Mouse (Mus musculus): Measurements from ENCODE around the gene Cnot9. TPM values are rescaled to one million over a fixed set of nuclear protein-coding genes. Genes with fewer than 3 reads are reported as not detected.

The Cnot9 gene
- polyA plus RNA-seq, 1 experiment from 2014 or later = 90.5 TPM

DNA sequence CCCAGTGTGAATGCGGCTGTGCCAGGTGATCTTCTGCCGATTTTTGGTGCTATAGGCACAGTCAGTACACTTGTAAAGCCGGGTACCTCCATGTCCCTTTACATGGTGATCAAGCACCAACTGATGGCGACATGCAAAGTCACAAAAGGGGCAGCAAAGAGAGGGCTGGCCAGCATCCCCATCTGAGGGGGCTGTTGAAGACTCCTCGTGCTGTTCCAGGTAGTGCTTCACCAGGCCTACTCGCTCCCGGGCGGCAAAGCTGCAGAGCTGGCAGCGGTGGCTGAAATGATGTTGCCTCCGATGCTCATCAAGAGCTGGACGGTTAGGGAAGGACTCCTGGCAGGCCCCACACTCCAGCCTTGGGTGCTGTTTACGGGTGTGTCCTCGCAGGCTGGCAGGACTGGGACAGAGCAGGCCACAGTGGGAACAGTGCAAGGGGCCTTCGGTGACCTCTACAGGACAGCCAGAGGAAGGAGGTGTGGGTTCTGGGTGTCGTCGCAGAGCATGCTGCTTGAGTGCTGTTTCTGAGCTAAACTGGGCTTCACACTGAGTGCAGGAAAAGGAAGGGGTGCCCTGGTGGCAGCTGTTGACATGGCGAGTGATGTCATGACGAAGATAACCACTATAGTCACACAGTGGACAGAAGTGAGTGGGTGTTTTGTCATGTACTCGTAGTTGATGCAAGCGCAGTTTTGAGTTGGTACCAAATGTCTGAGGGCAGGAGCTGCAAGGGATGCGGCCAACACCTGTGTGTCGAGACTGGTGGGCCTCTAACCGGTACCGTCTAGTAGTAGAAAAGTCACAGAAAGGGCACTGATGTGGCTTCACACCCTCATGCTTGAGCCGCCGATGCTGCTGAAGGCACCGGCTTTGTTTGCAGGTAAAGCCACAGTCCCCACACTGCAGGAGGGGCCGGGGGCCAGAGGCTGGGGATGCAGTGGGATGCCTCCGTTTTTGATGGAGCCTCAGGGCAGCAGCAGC is 64.2 kb downstream of the Cnot9 start:
- 91% methylated on average over 29 of the region's 29 CpGs for WGBS
- H3K9ac ChIP-seq (ENCODE audit: low read length) = no peak overlapping the region
- DNase-seq (ENCODE audit: low spot score) (no peak), ATAC-seq (ENCODE audit: insufficient read depth, low FRiP score, low TSS enrichment) (no peak)
- H3K4me2 ChIP-seq (ENCODE audit: low read depth) = no peak overlapping the region
- H3K27ac ChIP-seq (ENCODE audit: low read depth, low read length) = no peak overlapping the region
- no peaks in the 10 kb centered on the region for H3K27me3 ChIP-seq (ENCODE audit: control insufficient read depth, insufficient read depth, low read length)
- H3K4me1 ChIP-seq (ENCODE audit: control insufficient read depth, insufficient read depth, low read length) = no peaks in the 10 kb centered on the region
- peaks cover 25% of the 10 kb centered on the region for H3K36me3 ChIP-seq (ENCODE audit: control insufficient read depth, insufficient read depth, low read length)
- no peaks in the 10 kb centered on the region for H3K9me3 ChIP-seq (ENCODE audit: control insufficient read depth, low read length)
- H3K4me3 ChIP-seq (ENCODE audit: low read depth, low read length) = no peak overlapping the region

Other genes with a start within 250 kb of the Cnot9 start
- 0.21 and 0.38 TPM in 2 replicates for gene Gpbar1, start 227.5 kb upstream of the Cnot9 start, polyA plus RNA-seq (2014; fragmentation: Nextera tagmentation; extraction: Ambion mirVana)
- 195 and 215 TPM in 2 replicates for gene Aamp, start 221.3 kb upstream of the Cnot9 start, polyA plus RNA-seq (2014; fragmentation: Nextera tagmentation; extraction: Ambion mirVana)
- 104 and 107 TPM in 2 replicates for gene Pnkd, start 221.1 kb upstream of the Cnot9 start, polyA plus RNA-seq (2014; fragmentation: Nextera tagmentation; extraction: Ambion mirVana)
- 8.3 and 8.5 TPM in 2 replicates for gene Tmbim1, start 200.4 kb upstream of the Cnot9 start, polyA plus RNA-seq (2014; fragmentation: Nextera tagmentation; extraction: Ambion mirVana)
- gene Catip, start 143.9 kb upstream of the Cnot9 start, polyA plus RNA-seq (2014; fragmentation: Nextera tagmentation; extraction: Ambion mirVana) = 0.20 and 0.26 TPM in 2 replicates
- 1.9 and 2.3 TPM in 2 replicates for gene Slc11a1, start 130.9 kb upstream of the Cnot9 start, polyA plus RNA-seq (2014; fragmentation: Nextera tagmentation; extraction: Ambion mirVana)
- 41.5 and 43.5 TPM in 2 replicates for gene Ctdsp1, start 114.5 kb upstream of the Cnot9 start, polyA plus RNA-seq (2014; fragmentation: Nextera tagmentation; extraction: Ambion mirVana)
- 0.09 and 0.15 TPM in 2 replicates for gene Vil1, start 96.7 kb upstream of the Cnot9 start, polyA plus RNA-seq (2014; fragmentation: Nextera tagmentation; extraction: Ambion mirVana)
- 0.72 and 1.3 TPM in 2 replicates for gene Plcd4, start 36.8 kb downstream of the Cnot9 start, polyA plus RNA-seq (2014; fragmentation: Nextera tagmentation; extraction: Ambion mirVana)
- 40.4 and 42.6 TPM in 2 replicates for gene Usp37, start 38.2 kb downstream of the Cnot9 start, polyA plus RNA-seq (2014; fragmentation: Nextera tagmentation; extraction: Ambion mirVana)
- 9.7 and 10.2 TPM in 2 replicates for gene Zfp142, start 82.2 kb downstream of the Cnot9 start, polyA plus RNA-seq (2014; fragmentation: Nextera tagmentation; extraction: Ambion mirVana)
- 20.3 and 21.2 TPM in 2 replicates for gene Bcs1l, start 82.2 kb downstream of the Cnot9 start, polyA plus RNA-seq (2014; fragmentation: Nextera tagmentation; extraction: Ambion mirVana)
- 9.0 and 9.4 TPM in 2 replicates for gene Rnf25, start 95.3 kb downstream of the Cnot9 start, polyA plus RNA-seq (2014; fragmentation: Nextera tagmentation; extraction: Ambion mirVana)
- 17.2 and 23.3 TPM in 2 replicates for gene Stk36, start 95.4 kb downstream of the Cnot9 start, polyA plus RNA-seq (2014; fragmentation: Nextera tagmentation; extraction: Ambion mirVana)
- 42.5 and 50.2 TPM in 2 replicates for gene Ttll4, start 155.7 kb downstream of the Cnot9 start, polyA plus RNA-seq (2014; fragmentation: Nextera tagmentation; extraction: Ambion mirVana)
- gene Cyp27a1, start 207.5 kb downstream of the Cnot9 start, polyA plus RNA-seq (2014; fragmentation: Nextera tagmentation; extraction: Ambion mirVana) = 4.6 and 6.2 TPM in 2 replicates
- gene Prkag3, start 243.2 kb downstream of the Cnot9 start, polyA plus RNA-seq (2014; fragmentation: Nextera tagmentation; extraction: Ambion mirVana) = 0.16 TPM in 1 of 2 replicates, not detected in the other